Mouse (Mus musculus) heart, embryonic 13.5 days (tissue): Measurements from ENCODE around the gene Cdk15. TPM values are rescaled to one million over a fixed set of nuclear protein-coding genes. Genes with fewer than 3 reads are reported as not detected.

ENCODE experiments used
- ATAC-seq: fragments of 200-750 bp; cut with Nextera tagmentation; 2 replicates; pipeline ENCODE4 v1.8.0; 2017; ENCODE audit warnings: moderate TSS enrichment; ENCODE audit not compliant: insufficient number of reproducible peaks, low FRiP score, low TSS enrichment; ENCODE audit errors: extremely low read depth
- H3K27ac ChIP-seq: fragments of 300-500 bp; sonication (generic); replicated peaks from 2 replicates; pipeline ENCODE4 v1.5.1; 2015; ENCODE audit warnings: moderate library complexity, mild to moderate bottlenecking, inconsistent platforms
- H3K27me3 ChIP-seq: fragments of 300-500 bp; sonication (generic); replicated peaks from 2 replicates; pipeline ENCODE4 v1.6.1; 2015; ENCODE audit warnings: mild to moderate bottlenecking, inconsistent platforms
- H3K36me3 ChIP-seq: fragments of 300-500 bp; sonication (generic); 2 replicates; pipeline ENCODE4 v1.6.1; 2015; ENCODE audit warnings: mild to moderate bottlenecking, inconsistent platforms
- H3K4me1 ChIP-seq: fragments of 300-500 bp; sonication (generic); 2 replicates; pipeline ENCODE4 v1.6.1; 2015; ENCODE audit warnings: inconsistent platforms
- H3K4me2 ChIP-seq: fragments of 300-500 bp; sonication (generic); 2 replicates; pipeline ENCODE4 v1.6.1; 2015; ENCODE audit warnings: inconsistent platforms, mild to moderate bottlenecking, moderate library complexity
- H3K4me3 ChIP-seq: fragments of 300-500 bp; sonication (generic); 2 replicates; pipeline ENCODE4 v1.5.1; 2015; ENCODE audit warnings: moderate library complexity, mild to moderate bottlenecking, inconsistent platforms
- H3K9ac ChIP-seq: fragments of 300-500 bp; sonication (generic); 2 replicates; pipeline ENCODE4 v1.6.1; 2015; ENCODE audit warnings: inconsistent platforms, mild to moderate bottlenecking, moderate library complexity
- H3K9me3 ChIP-seq: fragments of 300-500 bp; sonication (generic); 2 replicates; pipeline ENCODE4 v1.6.1; 2016; ENCODE audit warnings: inconsistent platforms
- WGBS: fragments of 180-500 bp; shearing (Covaris S2); methylation state at CpG from one replicate; pipeline ENCODE4 v1.1.7; 2015; ENCODE audit warnings: mixed read lengths; 5-methylcytosine and 5-hydroxymethylcytosine counted together
- polyA plus RNA-seq: library from polyadenylated mRNA; unstranded; fragments of >200 nt; fragmentation: Nextera tagmentation; extraction: Ambion mirVana; gene quantifications from 2 replicates; pipeline ENCODE4 v1.2.1, GENCODE M21; 2015

The Cdk15 gene
- polyA plus RNA-seq, 1 experiment from 2014 or later, result not detected

GRCm38 (mm10) chr1:59380926-59381325 is 124.2 kb downstream of the Cdk15 start:
- ATAC-seq, result no peak
- WGBS, result 36% methylated on average over 10 of the region's 10 CpGs

DNA sequence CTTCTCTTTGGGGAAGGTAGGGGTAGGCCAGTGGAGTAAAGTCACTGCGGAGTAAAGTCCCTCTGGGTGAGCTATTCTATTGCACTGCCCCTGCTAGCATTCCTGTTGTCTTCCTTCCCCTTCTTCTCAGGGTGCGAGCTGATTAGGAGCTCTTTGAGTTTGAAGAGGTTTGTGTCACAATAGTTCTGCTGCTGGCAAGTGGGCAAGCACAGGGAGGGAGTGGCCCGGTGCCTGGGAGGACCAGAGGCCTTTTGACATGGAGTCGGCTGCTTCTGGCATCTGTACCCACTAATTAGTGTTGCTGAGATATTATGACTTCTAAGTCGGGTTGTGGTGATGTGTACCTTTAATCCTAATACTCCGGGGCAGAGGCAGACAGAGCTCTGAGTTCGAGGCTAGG is 124.8 kb downstream of the Cdk15 start:
- H3K9me3 ChIP-seq, result no peaks in the 10 kb centered on the region
- peaks cover 67% of the 10 kb centered on the region for H3K27me3 ChIP-seq
- H3K4me2 ChIP-seq, result no peak overlapping the region
- H3K4me1 ChIP-seq, result peaks cover 7% of the 10 kb centered on the region
- no peak overlapping the region for H3K9ac ChIP-seq
- no peak for ATAC-seq
- H3K36me3 ChIP-seq, result no peaks in the 10 kb centered on the region
- WGBS, result 69% methylated on average over 7 of the region's 7 CpGs
- H3K4me3 ChIP-seq, result no peak overlapping the region
- H3K27ac ChIP-seq, result no peak overlapping the region

More at GRCm38 (mm10) chr1:59380926-59381325, 124.2 kb downstream of the Cdk15 start:
- H3K27me3 ChIP-seq, result peaks cover 72% of the 10 kb centered on the region
- no peak overlapping the region for H3K4me3 ChIP-seq
- H3K4me1 ChIP-seq, result peaks cover 7% of the 10 kb centered on the region
- H3K4me2 ChIP-seq, result no peak overlapping the region
- H3K36me3 ChIP-seq, result no peaks in the 10 kb centered on the region
- no peak overlapping the region for H3K27ac ChIP-seq
- H3K9ac ChIP-seq, result no peak overlapping the region
- H3K9me3 ChIP-seq, result no peaks in the 10 kb centered on the region

DNA sequence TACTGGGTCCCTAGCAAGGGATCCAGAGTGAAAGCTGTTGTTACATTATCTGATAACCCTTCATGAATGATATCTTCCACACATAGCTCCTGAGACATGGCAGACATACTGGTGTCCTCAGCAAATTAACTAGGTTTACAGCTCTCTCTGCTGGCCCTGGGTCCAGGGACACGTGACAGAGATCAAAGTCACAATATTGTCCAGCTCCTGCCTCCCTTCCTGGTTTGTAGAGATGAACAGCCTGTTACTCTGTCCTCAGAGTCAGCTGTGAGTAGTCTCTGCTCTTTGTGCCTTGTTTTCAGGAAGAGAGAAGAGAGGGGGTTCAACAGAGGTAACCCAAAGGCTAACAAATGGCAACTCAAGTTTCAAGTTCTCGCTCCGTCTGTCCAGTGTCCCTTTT is 125.8 kb downstream of the Cdk15 start:
- no peak overlapping the region for H3K9ac ChIP-seq
- ATAC-seq, result no peak
- WGBS, result 87% methylated on average over 3 of the region's 3 CpGs
- H3K36me3 ChIP-seq, result no peaks in the 10 kb centered on the region
- H3K27ac ChIP-seq, result no peak overlapping the region
- no peaks in the 10 kb centered on the region for H3K9me3 ChIP-seq
- peaks cover 8% of the 10 kb centered on the region for H3K4me1 ChIP-seq
- H3K27me3 ChIP-seq, result peaks cover 58% of the 10 kb centered on the region
- no peak overlapping the region for H3K4me2 ChIP-seq
- H3K4me3 ChIP-seq, result no peak overlapping the region

DNA sequence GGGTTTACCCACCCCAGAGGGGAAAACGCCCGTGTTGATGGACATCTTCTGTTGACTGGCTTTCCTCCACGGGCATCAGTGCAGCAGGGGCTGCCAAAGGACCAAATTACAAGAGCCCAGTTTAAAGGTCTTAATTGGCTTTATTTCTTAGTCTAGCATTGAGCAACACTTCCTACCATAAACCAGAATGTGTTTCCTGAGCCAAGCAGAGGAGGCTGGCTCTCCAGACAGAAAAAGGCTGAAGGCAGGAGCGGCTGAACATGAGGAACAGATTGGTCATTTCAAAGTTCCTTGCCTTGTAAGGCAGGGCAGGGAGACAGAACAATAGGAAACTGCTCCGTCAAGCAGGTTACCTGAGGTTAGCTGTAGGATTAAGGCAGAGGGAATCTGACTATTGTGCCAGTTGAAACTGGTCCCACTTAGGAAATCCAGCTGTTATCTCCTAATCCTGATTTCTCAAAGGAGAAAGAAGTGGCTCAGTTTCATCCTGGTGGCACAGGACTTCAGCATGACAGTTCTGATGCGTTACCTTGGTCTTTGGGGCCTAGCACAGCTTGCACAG is 126.4 kb downstream of the Cdk15 start:
- WGBS, result 53% methylated on average over 6 of the region's 6 CpGs
- Histone ChIP-seq H3K4me3 (no peak overlapping the region), H3K4me1 (peaks cover 14% of the 10 kb centered on the region), H3K27ac (no peak overlapping the region), H3K27me3 (peaks cover 62% of the 10 kb centered on the region), H3K9ac (no peak overlapping the region), H3K36me3 (no peaks in the 10 kb centered on the region), H3K4me2 (no peak overlapping the region), H3K9me3 (no peaks in the 10 kb centered on the region)
- ATAC-seq, result no peak

- no peak overlapping the region for H3K27ac ChIP-seq
- H3K9me3 ChIP-seq, result no peaks in the 10 kb centered on the region
- H3K4me1 ChIP-seq, result peaks cover 16% of the 10 kb centered on the region
- H3K36me3 ChIP-seq, result no peaks in the 10 kb centered on the region
- H3K4me3 ChIP-seq, result no peak overlapping the region
- no peak overlapping the region for H3K9ac ChIP-seq
- 89% methylated on average over 3 of the region's 3 CpGs for WGBS
- peaks cover 58% of the 10 kb centered on the region for H3K27me3 ChIP-seq
- ATAC-seq, result no peak
- no peak overlapping the region for H3K4me2 ChIP-seq
Measured at GRCm38 (mm10) chr1:59384400-59384799, 127.7 kb downstream of the Cdk15 start.

DNA sequence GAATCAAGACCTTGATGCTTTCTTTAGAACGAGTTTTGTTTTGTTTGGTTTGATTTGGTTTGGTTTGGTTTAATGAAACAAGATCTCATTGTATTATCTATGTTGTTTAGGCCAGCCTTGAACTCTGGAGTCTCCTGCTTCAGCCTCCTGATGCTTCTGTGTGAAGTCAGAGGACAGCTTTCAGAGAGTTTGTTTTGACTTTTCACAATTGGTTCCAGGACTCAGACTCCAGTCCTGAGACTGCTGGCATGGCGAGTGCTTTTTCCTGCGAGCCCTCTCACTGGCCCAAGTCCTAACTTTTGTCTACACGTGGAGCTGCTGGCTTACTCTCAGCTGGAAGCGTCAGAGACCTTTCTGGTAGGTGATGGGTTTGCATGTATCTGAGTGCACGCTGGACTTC is 128.9 kb downstream of the Cdk15 start:
- WGBS, result 69% methylated on average over 6 of the region's 6 CpGs
- peaks cover 54% of the 10 kb centered on the region for H3K27me3 ChIP-seq
- peaks cover 16% of the 10 kb centered on the region for H3K4me1 ChIP-seq
- H3K9me3 ChIP-seq, result no peaks in the 10 kb centered on the region
- ATAC-seq, result no peak
- H3K36me3 ChIP-seq, result no peaks in the 10 kb centered on the region
- H3K9ac ChIP-seq, result no peak overlapping the region
- H3K4me2 ChIP-seq, result no peak overlapping the region
- no peak overlapping the region for H3K27ac ChIP-seq
- H3K4me3 ChIP-seq, result no peak overlapping the region

DNA sequence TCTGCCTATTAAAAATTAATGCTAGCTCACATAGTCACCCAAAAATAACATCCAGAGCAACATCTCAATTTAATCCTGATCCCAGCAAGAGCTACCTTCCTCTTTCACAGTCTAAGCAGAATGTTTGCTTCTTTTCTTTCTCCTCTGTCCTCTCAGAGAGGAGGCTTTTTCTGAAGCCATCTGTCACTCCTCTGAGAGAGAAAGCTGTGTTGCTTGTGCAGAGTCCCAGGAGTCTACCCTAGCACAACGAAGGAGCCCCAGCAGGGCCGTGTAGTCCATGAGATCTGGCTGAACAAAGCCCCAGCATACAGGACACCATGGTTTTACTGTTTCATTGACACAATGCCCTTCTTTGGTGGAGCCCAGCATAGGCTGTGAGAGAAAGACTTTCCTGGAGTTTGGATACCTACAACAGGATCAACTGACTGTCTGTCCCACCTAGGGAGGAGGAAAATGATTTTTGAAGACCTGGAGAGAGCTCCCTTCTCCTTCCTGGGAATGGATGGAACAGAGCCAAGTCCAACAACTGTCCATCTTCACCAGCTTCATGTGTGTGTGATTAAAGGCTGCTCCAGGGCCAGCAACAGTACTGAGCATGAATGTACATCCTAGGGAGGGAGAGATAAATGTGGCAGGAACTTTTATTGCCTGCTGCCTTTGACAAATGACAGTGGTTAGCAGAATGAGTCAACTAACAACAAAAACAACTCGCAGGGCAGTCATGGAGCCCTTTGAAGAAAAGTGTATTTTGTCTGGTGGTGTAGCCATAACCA is 131.0 kb downstream of the Cdk15 start:
- 37% methylated on average over 3 of the region's 3 CpGs for WGBS

GRCm38 (mm10) chr1:59389181-59389580 is 132.5 kb downstream of the Cdk15 start:
- Histone ChIP-seq H3K27me3 (peaks cover 34% of the 10 kb centered on the region), H3K9ac (no peak overlapping the region), H3K9me3 (no peaks in the 10 kb centered on the region), H3K4me3 (no peak overlapping the region), H3K4me1 (peaks cover 9% of the 10 kb centered on the region; the same call in 1 of the 2 replicates), H3K4me2 (no peak overlapping the region), H3K36me3 (no peaks in the 10 kb centered on the region), H3K27ac (no peak overlapping the region)
- ATAC-seq, result no peak
- 88% methylated on average over 6 of the region's 6 CpGs for WGBS

More for the DNA sequence above, 131.0 kb downstream of the Cdk15 start:
- Histone ChIP-seq H3K4me3 (no peak overlapping the region), H3K36me3 (no peaks in the 10 kb centered on the region), H3K9ac (no peak overlapping the region), H3K4me1 (peaks cover 9% of the 10 kb centered on the region; the same call in 1 of the 2 replicates), H3K4me2 (no peak overlapping the region), H3K27ac (0 out of 2 replicates have a peak overlapping the region, but pooled peaks have one; percentile 24), H3K9me3 (no peaks in the 10 kb centered on the region), H3K27me3 (peaks cover 40% of the 10 kb centered on the region)
- no peak for ATAC-seq

DNA sequence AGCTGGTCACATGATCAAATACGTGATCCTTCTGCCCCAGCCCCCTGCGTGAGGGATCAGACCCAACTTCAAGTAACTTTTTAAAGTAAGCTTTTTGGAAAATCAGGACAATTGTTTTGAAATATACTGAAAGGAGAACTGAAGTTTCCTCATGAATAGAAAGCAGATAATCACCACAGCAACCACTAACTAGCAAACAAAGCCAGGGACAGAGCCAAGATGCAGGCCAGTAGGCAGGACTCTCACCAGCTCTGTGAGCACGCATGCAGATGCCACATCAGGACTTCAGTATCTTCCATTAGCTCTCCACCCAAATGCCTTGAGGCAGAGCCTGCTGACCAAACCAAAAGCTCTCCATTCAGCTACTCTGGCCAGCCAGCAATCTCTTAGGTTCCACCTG is 135.0 kb downstream of the Cdk15 start:
- Histone ChIP-seq H3K4me1 (peaks cover 9% of the 10 kb centered on the region; the same call in 1 of the 2 replicates), H3K36me3 (no peaks in the 10 kb centered on the region), H3K27me3 (peaks cover 36% of the 10 kb centered on the region), H3K4me3 (no peak overlapping the region), H3K9me3 (no peaks in the 10 kb centered on the region), H3K9ac (no peak overlapping the region), H3K27ac (no peak overlapping the region), H3K4me2 (no peak overlapping the region)
- 52% methylated on average over 3 of the region's 3 CpGs for WGBS
- ATAC-seq, result no peak

- Histone ChIP-seq H3K27me3 (peaks cover 22% of the 10 kb centered on the region), H3K4me2 (no peak overlapping the region), H3K27ac (no peak overlapping the region), H3K4me3 (no peak overlapping the region), H3K4me1 (no peaks in the 10 kb centered on the region), H3K9ac (no peak overlapping the region), H3K9me3 (no peaks in the 10 kb centered on the region), H3K36me3 (no peaks in the 10 kb centered on the region)
- no peak for ATAC-seq
- WGBS, result 67% methylated on average over 4 of the region's 4 CpGs
Measured at GRCm38 (mm10) chr1:59394072-59394471, 137.4 kb downstream of the Cdk15 start.

DNA sequence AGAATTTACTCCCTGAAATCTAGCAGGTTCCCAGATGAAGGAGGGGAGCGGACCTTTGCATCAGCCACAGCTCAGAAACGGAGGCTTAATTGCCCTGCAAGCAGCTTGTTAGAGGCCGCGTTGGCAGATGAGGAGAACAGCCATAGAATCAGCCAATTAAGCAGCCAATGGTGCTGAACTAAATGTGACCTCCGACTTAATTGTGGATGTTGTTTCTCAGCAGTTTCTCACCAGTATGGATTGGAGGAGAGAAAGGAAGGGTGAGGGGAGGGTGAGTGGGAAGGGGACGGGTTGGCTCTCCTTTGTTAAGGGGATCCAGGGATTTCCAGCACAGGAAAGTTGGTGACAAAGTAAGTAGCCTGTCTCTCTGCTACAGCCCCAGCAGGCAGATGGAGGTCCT is 137.9 kb downstream of the Cdk15 start:
- no peak for ATAC-seq

DNA sequence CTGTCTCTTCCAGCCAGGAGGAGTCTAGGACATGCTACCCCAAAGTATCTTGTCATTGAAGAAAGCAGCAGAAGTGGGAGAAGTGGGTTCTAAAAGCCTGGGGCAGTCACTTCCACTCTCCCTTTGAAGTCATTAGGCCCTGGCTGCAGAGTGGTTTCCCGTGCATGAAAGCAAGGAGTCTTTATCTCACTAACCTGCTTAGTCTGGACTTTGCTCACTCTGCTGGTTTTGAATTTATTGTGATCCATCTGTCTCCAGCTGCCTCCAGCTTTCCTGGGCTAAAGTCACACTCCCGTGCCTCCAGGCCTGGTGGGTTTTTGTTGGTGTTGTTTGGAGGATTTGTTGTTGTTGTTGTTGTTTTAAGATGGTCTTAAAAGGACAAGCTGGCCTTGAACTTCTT is 139.3 kb downstream of the Cdk15 start:
- Histone ChIP-seq H3K9me3 (no peaks in the 10 kb centered on the region), H3K9ac (no peak overlapping the region), H3K4me1 (no peaks in the 10 kb centered on the region), H3K4me2 (no peak overlapping the region), H3K27me3 (peaks cover 15% of the 10 kb centered on the region), H3K36me3 (no peaks in the 10 kb centered on the region), H3K4me3 (no peak overlapping the region), H3K27ac (no peak overlapping the region)
- 50% methylated on average over 2 of the region's 2 CpGs for WGBS
- ATAC-seq, result no peak

More for the DNA sequence above, 137.9 kb downstream of the Cdk15 start:
- Histone ChIP-seq H3K4me2 (no peak overlapping the region), H3K4me3 (no peak overlapping the region), H3K36me3 (no peaks in the 10 kb centered on the region), H3K4me1 (no peaks in the 10 kb centered on the region), H3K9me3 (no peaks in the 10 kb centered on the region), H3K27me3 (peaks cover 22% of the 10 kb centered on the region), H3K9ac (no peak overlapping the region), H3K27ac (no peak overlapping the region)
- WGBS, result 55% methylated on average over 6 of the region's 6 CpGs
